Mouse (Mus musculus) liver, adult 2 months (tissue): ENCODE results near the gene Pah. TPM values are rescaled to one million over a fixed set of nuclear protein-coding genes. Genes with fewer than 3 reads are reported as not detected.

ENCODE experiments used
- DNase-seq: peaks from one replicate; pipeline ENCODE4 v3.0.0-alpha.2; 2011; ENCODE audit warnings: low read depth, low spot score; ENCODE audit errors: extremely low read depth
- H3K27ac ChIP-seq: fragments of 200-500 bp; replicated peaks from 2 replicates; pipeline ENCODE4 v1.5.1; 2012; ENCODE audit warnings: low read depth, mild to moderate bottlenecking, control low read depth, inconsistent platforms, low read length; ENCODE audit not compliant: insufficient read depth
- H3K27me3 ChIP-seq: fragments of 200-500 bp; 2 replicates; pipeline ENCODE4 v1.6.1; 2012; ENCODE audit warnings: mild to moderate bottlenecking, moderate library complexity, low read length, inconsistent platforms; ENCODE audit not compliant: control insufficient read depth, insufficient read depth
- H3K36me3 ChIP-seq: fragments of 200-500 bp; 2 replicates; pipeline ENCODE4 v1.6.1; 2012; ENCODE audit warnings: low read length, inconsistent platforms; ENCODE audit not compliant: control insufficient read depth, insufficient read depth
- H3K4me1 ChIP-seq: fragments of 200-500 bp; 2 replicates; pipeline ENCODE4 v1.6.1; 2011; ENCODE audit warnings: low read length; ENCODE audit not compliant: control insufficient read depth, insufficient read depth
- H3K4me3 ChIP-seq: fragments of 200-500 bp; 2 replicates; pipeline ENCODE4 v1.5.1; 2011; ENCODE audit warnings: low read depth, mild to moderate bottlenecking, control low read depth, low read length, moderate library complexity; ENCODE audit not compliant: insufficient read depth
- H3K79me2 ChIP-seq: fragments of 200-500 bp; 2 replicates; pipeline ENCODE4 v1.6.1; 2012; ENCODE audit warnings: inconsistent platforms, mild to moderate bottlenecking, low read length, moderate library complexity; ENCODE audit not compliant: control insufficient read depth, insufficient read depth
- H3K9ac ChIP-seq: fragments of 200-500 bp; 2 replicates; pipeline ENCODE4 v1.6.1; 2012; ENCODE audit warnings: low read depth, mild to moderate bottlenecking, control low read depth, inconsistent platforms, low read length
- CTCF ChIP-seq: fragments of 200-500 bp; IDR thresholded peaks from 2 replicates; pipeline ENCODE4 v1.5.1; 2011; ENCODE audit warnings: low read depth, low read length, control low read depth
- POLR2A ChIP-seq: fragments of 200-500 bp; IDR thresholded peaks from 2 replicates; pipeline ENCODE4 v1.6.1; 2011; ENCODE audit warnings: low read length, control low read depth; ENCODE audit not compliant: insufficient read depth; ENCODE audit errors: extremely low read depth
- WGBS: fragments of 180-500 bp; shearing (Covaris S2); methylation state at CpG from one replicate; pipeline ENCODE4 v1.1.7; 2018; 5-methylcytosine and 5-hydroxymethylcytosine counted together
- polyA plus RNA-seq: library from polyadenylated mRNA; depleted of rRNA; stranded (reverse); fragments of >200 nt; gene quantifications from 2 replicates; pipeline ENCODE4 v1.2.3, GENCODE M21; 2012
- total RNA-seq: library from RNA; depleted of rRNA; stranded (reverse); fragments of >200 nt; gene quantifications from 2 replicates; pipeline ENCODE4 v1.2.3, GENCODE M21; 2014

Gene Pah
- total and polyA plus RNA-seq, 2 experiments: 489 to 1,431 TPM

DNA sequence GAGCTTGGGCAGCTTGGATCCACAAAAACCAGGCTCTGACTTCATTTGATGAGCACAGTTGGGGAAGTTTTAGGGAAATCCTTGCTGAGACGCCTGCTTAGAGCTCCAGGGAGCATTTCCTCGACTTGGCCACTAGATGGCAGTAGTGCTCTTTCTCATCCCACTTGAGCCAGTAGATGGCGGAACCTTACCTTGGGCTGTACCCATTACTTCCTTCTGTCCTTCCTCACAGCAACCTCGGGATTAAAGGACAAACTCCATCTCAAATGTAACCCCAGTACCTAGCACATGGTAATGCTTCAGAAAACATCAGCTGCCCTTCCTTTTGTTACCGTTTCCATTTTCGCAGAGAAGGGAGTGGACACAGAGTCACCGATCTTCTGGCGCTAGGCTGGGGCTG lies 31.1 kb downstream of the Pah start:
- peak; percentile 70 for DNase-seq
- Histone ChIP-seq H3K4me1 (peaks cover 3% of the 10 kb centered on the region; the same call in 1 of the 2 replicates), H3K27me3 (no peaks in the 10 kb centered on the region), H3K36me3 (peaks cover 76% of the 10 kb centered on the region), H3K9ac (no peak overlapping the region), H3K27ac (no peak overlapping the region), H3K4me3 (no peak overlapping the region), H3K79me2 (peaks cover 4% of the 10 kb centered on the region; the same call in 1 of the 2 replicates)
- 38% methylated on average over 8 of the region's 8 CpGs for WGBS
- TF ChIP-seq POLR2A: no peak
- peak; percentile 86 for TF ChIP-seq CTCF

DNA sequence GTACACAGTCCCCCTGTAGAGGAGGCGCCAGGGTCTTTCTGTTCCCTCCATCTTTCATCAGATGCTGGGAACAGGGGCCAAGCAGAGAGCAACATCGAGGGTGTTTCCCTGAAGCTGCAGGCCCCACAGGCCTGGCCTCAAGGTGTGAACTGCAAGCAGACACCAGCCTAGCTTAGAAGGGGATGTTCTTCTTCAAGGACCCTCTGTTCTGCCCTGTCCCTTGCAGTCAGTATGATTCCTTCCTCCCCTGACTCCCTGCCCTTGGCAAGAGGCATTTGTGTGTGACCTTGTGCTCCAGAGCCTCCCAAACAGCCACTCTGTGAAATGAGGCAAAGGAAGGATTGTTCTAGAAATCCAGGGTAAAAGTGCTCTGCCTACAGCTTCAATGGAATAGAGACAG lies 34.8 kb downstream of the Pah start:
- Histone ChIP-seq H3K9ac (no peak overlapping the region), H3K27me3 (no peaks in the 10 kb centered on the region), H3K36me3 (peaks cover 79% of the 10 kb centered on the region), H3K79me2 (peaks cover 3% of the 10 kb centered on the region), H3K27ac (no peak overlapping the region), H3K4me1 (peaks cover 3% of the 10 kb centered on the region; the same call in 1 of the 2 replicates), H3K4me3 (no peak overlapping the region)
- WGBS: 63% methylated on average over 2 of the region's 2 CpGs
- DNase-seq: no peak
- no peak for TF ChIP-seq POLR2A
- no peak for TF ChIP-seq CTCF

GRCm38 (mm10) chr10:87563818-87564217 lies 42.2 kb downstream of the Pah start:
- peaks cover 83% of the 10 kb centered on the region for H3K36me3 ChIP-seq
- WGBS: 76% methylated on average over 9 of the region's 9 CpGs
- TF ChIP-seq CTCF: no peak
- no peak for TF ChIP-seq POLR2A

DNA sequence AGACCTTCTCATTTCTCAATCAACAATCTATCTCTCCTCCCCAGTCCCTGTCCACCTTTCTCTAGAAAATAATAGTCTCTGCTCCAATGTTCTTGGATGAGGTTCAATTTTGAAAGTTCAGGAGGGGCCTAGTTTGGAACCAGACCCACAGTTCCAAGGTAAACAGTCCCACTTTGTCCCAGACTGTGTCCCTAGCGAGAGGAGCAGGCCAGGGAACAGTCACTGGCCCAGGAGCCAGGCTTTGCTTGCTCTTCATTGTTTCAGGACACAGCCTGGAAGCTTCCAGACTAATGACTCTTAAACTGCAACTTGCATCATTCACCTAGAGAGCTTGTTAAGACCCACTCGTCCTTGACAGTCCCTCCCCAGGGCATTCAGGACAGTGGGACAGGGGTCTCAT lies 44.1 kb downstream of the Pah start:
- TF ChIP-seq POLR2A (no peak), CTCF (no peak)
- H3K27ac ChIP-seq: no peak overlapping the region; the same call in 1 of the 2 replicates
- WGBS: 31% methylated on average over 2 of the region's 2 CpGs

More at GRCm38 (mm10) chr10:87563818-87564217, 42.2 kb downstream of the Pah start:
- Histone ChIP-seq H3K4me1 (no peaks in the 10 kb centered on the region; the same call in 1 of the 2 replicates), H3K9ac (no peak overlapping the region), H3K27ac (no peak overlapping the region), H3K27me3 (no peaks in the 10 kb centered on the region), H3K4me3 (no peak overlapping the region), H3K79me2 (no peaks in the 10 kb centered on the region; the same call in 1 of the 2 replicates)
- DNase-seq: no peak

GRCm38 (mm10) chr10:87572500-87572899 lies 50.9 kb downstream of the Pah start:
- Histone ChIP-seq H3K36me3 (peaks cover 94% of the 10 kb centered on the region), H3K9ac (no peak overlapping the region), H3K27me3 (no peaks in the 10 kb centered on the region), H3K79me2 (no peaks in the 10 kb centered on the region), H3K4me1 (peaks cover 20% of the 10 kb centered on the region), H3K4me3 (no peak overlapping the region), H3K27ac (peak overlapping the region; percentile 96; the same call in 1 of the 2 replicates)
- 17% methylated on average over 4 of the region's 4 CpGs for WGBS
- peak; percentile 99 for DNase-seq
- TF ChIP-seq POLR2A (no peak), CTCF (no peak)

More for the DNA sequence above, 44.1 kb downstream of the Pah start:
- DNase-seq: peak; percentile 56
- no peak overlapping the region for H3K4me3 ChIP-seq
- H3K4me1 ChIP-seq: peaks cover 8% of the 10 kb centered on the region
- H3K27me3 ChIP-seq: no peaks in the 10 kb centered on the region
- no peaks in the 10 kb centered on the region for H3K79me2 ChIP-seq
- H3K36me3 ChIP-seq: peaks cover 86% of the 10 kb centered on the region
- no peak overlapping the region for H3K9ac ChIP-seq

- H3K27ac ChIP-seq: no peak overlapping the region
- H3K4me3 ChIP-seq: no peak overlapping the region
- peaks cover 30% of the 10 kb centered on the region for H3K36me3 ChIP-seq
- no peaks in the 10 kb centered on the region for H3K79me2 ChIP-seq
- H3K9ac ChIP-seq: no peak overlapping the region
- WGBS: 49% methylated on average over 1 of the region's 1 CpGs
- TF ChIP-seq CTCF: no peak
- H3K27me3 ChIP-seq: no peaks in the 10 kb centered on the region
- peak; percentile 57 for DNase-seq
- no peaks in the 10 kb centered on the region for H3K4me1 ChIP-seq
These were observed 65.1 kb downstream of the Pah start for GRCm38 (mm10) chr10:87586696-87587095.
